ENCODE assay signal across 11 mouse cellular contexts in genomic region chr2:132221611-132222073, GRCm38 (mm10). TPM values are rescaled to one million over a fixed set of nuclear protein-coding genes. Genes with fewer than 3 reads are reported as not detected.
A peak's percentile ranks its signal among the peaks of the same experiment; 100 is the strongest.
DNase-seq lines count a peak whose midpoint lies in the region; ATAC-seq and TF ChIP-seq lines count a peak whose summit lies in the region.
"Had no signal": no experiment of that assay in that cellular context is flagged by ENCODE, and none has a peak within 500 bp of the region (broad histone marks: within the 10 kb centered on the region; RNA-seq: fewer than 3 reads in every experiment).

No protein-coding gene starts in this region.

- H3K27me3 ChIP-seq in C2C12 (ENCODE audit: control insufficient read depth, insufficient read depth, insufficient read length), result no peaks in the 10 kb centered on the region

- no peaks in the 10 kb centered on the region for H3K79me2 ChIP-seq in C2C12 (ENCODE audit: control insufficient read depth, insufficient read depth)

- no peak for TF ChIP-seq CTCF in C2C12 (IDR thresholded peaks at IDR 0.05; ENCODE audit: control insufficient read depth, insufficient read depth, insufficient read length)

- no peaks in the 10 kb centered on the region for H3K79me3 ChIP-seq in C2C12 (ENCODE audit: low read depth)

- H3K36me3 ChIP-seq in C2C12 (ENCODE audit: control insufficient read depth, insufficient read depth), result no peaks in the 10 kb centered on the region

- intact Hi-C loops in left cerebral cortex, postnatal 14 days (cut with DNase I), result loop anchor here (5.0 kb wide), 1 partner anchor 79 kb away; no protein-coding TSS in a partner anchor

- ATAC-seq in inflammation-experienced regulatory T-cells, adult 6 months, result no peak

- peak overlapping the region; percentile 31 for H3ac ChIP-seq in C2C12 (ENCODE audit: control insufficient read depth, insufficient read length, low read depth)

- DNase-seq in gastrocnemius, adult 18-20 months (ENCODE audit: low spot score), result peak; percentile 66
- DNase-seq in gastrocnemius, postnatal 4 days (ENCODE audit: low spot score in 2 of 2), result no peak
- DNase-seq in frontal cortex, postnatal 36 days (ENCODE audit: low spot score in 2 of 2), result peak; percentile 37 to 55
- DNase-seq in left cerebral cortex, postnatal 14 days (ENCODE audit: low spot score in 2 of 2), result peak; percentile 41 to 76
- no peak for DNase-seq in urinary bladder, postnatal 25 days (ENCODE audit: low spot score)
- no peak for DNase-seq in lung, postnatal 36 days
- DNase-seq: kidney, adult 18-20 months; retina, postnatal 1 day; thymus, postnatal 4 days had no signal

- no peak overlapping the region for H3K4me3 ChIP-seq in C2C12 (ENCODE audit: insufficient read depth, poor library complexity, severe bottlenecking)

TF ChIP-seq in C2C12, 6 proteins besides CTCF, POLR2A, EP300 and RAD21:
- TF ChIP-seq MYOG (IDR thresholded peaks at IDR 0.05; ENCODE audit: control insufficient read depth, extremely low read depth, insufficient read length) (no peak), MYOD1 (IDR thresholded peaks at IDR 0.05; ENCODE audit: control insufficient read depth, insufficient read length, low read depth) (no peak), FOSL1 (IDR thresholded peaks at IDR 0.05; ENCODE audit: insufficient read depth, low read length, poor library complexity, severe bottlenecking) (no peak), MAX (IDR thresholded peaks at IDR 0.05) (no peak), CEBPB (IDR thresholded peaks at IDR 0.05; ENCODE audit: low read depth) (no peak), USF1 (IDR thresholded peaks at IDR 0.05; ENCODE audit: low read depth) (no peak)

RNA-seq across cellular contexts. Expression of gene Tmem230, which starts 26.0 kb away (rescaled TPM):
- total RNA-seq in gastrocnemius, adult 18-20 months (2021), result 10 to 100 TPM; 27.2 to 28.8 TPM
- 10 to 100 TPM; 23.0 to 25.1 TPM for total RNA-seq in gastrocnemius, postnatal 4 days (2021)
- 29.1 TPM for polyA plus RNA-seq in C2C12 (2012; fragmentation: generic; extraction: Trizol)
- total RNA-seq in left cerebral cortex, postnatal 14 days (2021), result 10 to 100 TPM; 28.0 to 30.2 TPM
- polyA plus RNA-seq in inflammation-experienced regulatory T-cells, adult 6 months (2017; shearing (Covaris generic)), result 10 to 100 TPM; 28.2 to 45.1 (median 37.2) TPM

RNA-seq across cellular contexts. Expression of gene Pcna, which starts 31.5 kb away (rescaled TPM):
- total RNA-seq in gastrocnemius, adult 18-20 months (2021), result 10 to 100 TPM; 18.1 to 19.8 TPM
- 10 to 100 TPM; 91.8 to 92.0 TPM for total RNA-seq in gastrocnemius, postnatal 4 days (2021)
- polyA plus RNA-seq in C2C12 (2012; fragmentation: generic; extraction: Trizol), result 228 TPM
- total RNA-seq in left cerebral cortex, postnatal 14 days (2021), result 10 to 100 TPM; 52.1 to 54.7 TPM
- 100 to 1,000 TPM; 149 to 308 (median 151) TPM for polyA plus RNA-seq in inflammation-experienced regulatory T-cells, adult 6 months (2017; shearing (Covaris generic))

RNA-seq across cellular contexts. Expression of gene Cds2, which starts 41.3 kb away (rescaled TPM):
- 10 to 100 TPM; 14.6 to 20.6 TPM for total RNA-seq in gastrocnemius, adult 18-20 months (2021)
- total RNA-seq in gastrocnemius, postnatal 4 days (2021), result 10 to 100 TPM; 29.9 to 39.3 TPM
- polyA plus RNA-seq in C2C12 (2012; fragmentation: generic; extraction: Trizol), result 13.4 TPM
- total RNA-seq in left cerebral cortex, postnatal 14 days (2021), result 100 to 1,000 TPM; 192 to 212 TPM
- 10 to 100 TPM; 24.8 to 35.4 (median 25.0) TPM for polyA plus RNA-seq in inflammation-experienced regulatory T-cells, adult 6 months (2017; shearing (Covaris generic))

Comparison
In these comparisons a context has a peak if more than half of its experiments do, and no peak if none do; other contexts are left out.
1. DNase-seq: peak in gastrocnemius, adult 18-20 months (single experiment), frontal cortex, postnatal 36 days (2 of 2) and left cerebral cortex, postnatal 14 days (2 of 2); none in gastrocnemius, postnatal 4 days (0 of 2), urinary bladder, postnatal 25 days (single experiment) and lung, postnatal 36 days (single experiment).
2. RNA of gene Cds2, which starts 41.3 kb away (total RNA-seq): 192 to 212 TPM in left cerebral cortex, postnatal 14 days; 29.9 to 39.3 TPM in gastrocnemius, postnatal 4 days and 14.6 to 20.6 TPM in gastrocnemius, adult 18-20 months; every median in the first group is over 4 times any median in the second.